ENCODE assay signal across 14 mouse cellular contexts in genomic region chr10:95314019-95314418, GRCm38 (mm10). TPM values are rescaled to one million over a fixed set of nuclear protein-coding genes. Genes with fewer than 3 reads are reported as not detected.
DNase-seq lines count a peak whose midpoint lies in the region; ATAC-seq and TF ChIP-seq lines count a peak whose summit lies in the region.
"Had no signal": no experiment of that assay in that cellular context is flagged by ENCODE, and none has a peak within 500 bp of the region (broad histone marks: within the 10 kb centered on the region; RNA-seq: fewer than 3 reads in every experiment).

No protein-coding gene starts in this region.

- 20% methylated on average over 5 of the region's 5 CpGs for WGBS in heart, embryonic 10.5 days
- 8% methylated on average over 5 of the region's 5 CpGs for WGBS in limb, embryonic 14.5 days
- 79% methylated on average over 5 of the region's 5 CpGs for WGBS in forebrain, embryonic 14.5 days

- H3K4me3 ChIP-seq in heart, embryonic 10.5 days, result no peak overlapping the region
- H3K4me3 ChIP-seq in limb, embryonic 14.5 days (replicated peaks; ENCODE audit: low read length), result no peak overlapping the region
- H3K4me3 ChIP-seq in forebrain, embryonic 14.5 days (ENCODE audit: low read depth, low read length), result no peak overlapping the region
- H3K4me3 ChIP-seq: liver, embryonic 15.5 days; midbrain, embryonic 13.5 days had no signal

- DNase-seq in heart, embryonic 10.5 days (ENCODE audit: low spot score), result peak; percentile 70
- no peak for DNase-seq in heart, postnatal 14 days
- DNase-seq in thymus, postnatal 0 days (ENCODE audit: low spot score), result peak; percentile 63
- DNase-seq in thymus, adult 18-20 months, result no peak
- DNase-seq in limb, embryonic 14.5 days (ENCODE audit: low spot score), result peak; percentile 33
- DNase-seq in MN1 (ENCODE audit: low spot score), result no peak
- DNase-seq in forebrain, embryonic 14.5 days (ENCODE audit: low spot score), result no peak
- DNase-seq in yolk sac, embryonic 10.5 days (ENCODE audit: low spot score), result no peak
- DNase-seq: adrenal gland, postnatal 14 days; kidney, postnatal 36 days; layer of hippocampus, postnatal 36 days had no signal

- peaks cover 73% of the 10 kb centered on the region for H3K4me1 ChIP-seq in heart, embryonic 10.5 days
- H3K4me1 ChIP-seq in limb, embryonic 14.5 days (ENCODE audit: control insufficient read depth, insufficient read depth, low read length), result peaks cover 13% of the 10 kb centered on the region
- peaks cover 11% of the 10 kb centered on the region for H3K4me1 ChIP-seq in forebrain, embryonic 14.5 days (ENCODE audit: control insufficient read depth, insufficient read depth, low read length)

- 0 out of 2 replicates have a peak, but pooled peaks cover 5% of the 10 kb centered on the region for H3K27me3 ChIP-seq in heart, embryonic 10.5 days (ENCODE audit: insufficient read depth, poor library complexity, severe bottlenecking)
- H3K27me3 ChIP-seq in limb, embryonic 14.5 days (ENCODE audit: control insufficient read depth, insufficient read depth, low read length), result no peaks in the 10 kb centered on the region
- H3K27me3 ChIP-seq in forebrain, embryonic 14.5 days (replicated peaks; ENCODE audit: control insufficient read depth, insufficient read depth, low read length), result no peaks in the 10 kb centered on the region
- H3K27me3 ChIP-seq: liver, embryonic 15.5 days had no signal

- no peak for TF ChIP-seq POLR2A in limb, embryonic 14.5 days (IDR thresholded peaks at IDR 0.05; ENCODE audit: borderline replicate concordance, extremely low read depth, insufficient read depth, insufficient read length)

- no peak overlapping the region for H3K4me2 ChIP-seq in limb, embryonic 14.5 days (replicated peaks; ENCODE audit: low read depth, low read length, severe bottlenecking)
- H3K4me2 ChIP-seq in forebrain, embryonic 14.5 days (ENCODE audit: low read length), result no peak overlapping the region
- H3K4me2 ChIP-seq: liver, embryonic 15.5 days; midbrain, embryonic 13.5 days had no signal

- no peak overlapping the region for H3K9ac ChIP-seq in limb, embryonic 14.5 days (ENCODE audit: low read depth, low read length, severe bottlenecking)
- H3K9ac ChIP-seq in forebrain, embryonic 14.5 days (ENCODE audit: low read length), result no peak overlapping the region
- H3K9ac ChIP-seq: liver, embryonic 15.5 days; midbrain, embryonic 13.5 days had no signal

- peak overlapping the region; percentile 85 for H3K27ac ChIP-seq in heart, embryonic 10.5 days
- no peak overlapping the region for H3K27ac ChIP-seq in limb, embryonic 14.5 days (replicated peaks; ENCODE audit: low read depth, low read length)
- H3K27ac ChIP-seq in forebrain, embryonic 14.5 days (ENCODE audit: low read depth, low read length), result no peak overlapping the region
- H3K27ac ChIP-seq: liver, embryonic 15.5 days; midbrain, embryonic 13.5 days had no signal

- H3K36me3 ChIP-seq in heart, embryonic 10.5 days, result no peaks in the 10 kb centered on the region
- H3K36me3 ChIP-seq in limb, embryonic 14.5 days (ENCODE audit: control insufficient read depth, insufficient read depth, low read length), result no peaks in the 10 kb centered on the region
- H3K36me3 ChIP-seq in forebrain, embryonic 14.5 days (ENCODE audit: control insufficient read depth, insufficient read depth, low read length), result no peaks in the 10 kb centered on the region
- H3K36me3 ChIP-seq: liver, embryonic 15.5 days; midbrain, embryonic 13.5 days had no signal

- intact Hi-C loops in heart, postnatal 14 days (cut with DNase I), result loop anchor here (5.0 kb wide), 1 partner anchor 47 kb away; no protein-coding TSS in a partner anchor

- no peak for ATAC-seq in limb, embryonic 14.5 days (ENCODE audit: low FRiP score, low read depth)
- no peak for ATAC-seq in forebrain, embryonic 14.5 days
- ATAC-seq: hindbrain, embryonic 16.5 days; midbrain, embryonic 13.5 days had no signal

- H3K9me3 ChIP-seq in heart, embryonic 10.5 days, result no peaks in the 10 kb centered on the region
- H3K9me3 ChIP-seq in limb, embryonic 14.5 days (ENCODE audit: control insufficient read depth, low read length), result no peaks in the 10 kb centered on the region
- H3K9me3 ChIP-seq in forebrain, embryonic 14.5 days (replicated peaks; ENCODE audit: control insufficient read depth, low read length), result no peaks in the 10 kb centered on the region
- H3K9me3 ChIP-seq: liver, embryonic 15.5 days; midbrain, embryonic 13.5 days had no signal

RNA-seq across cellular contexts. Expression of gene Cradd, which starts 9.9 kb away (rescaled TPM):
- polyA plus RNA-seq in heart, embryonic 10.5 days (2016; fragmentation: Nextera tagmentation; extraction: Ambion mirVana), result 9.6 and 10.7 TPM in 2 replicates
- 10 to 100 TPM; 10.5 TPM for total RNA-seq in heart, postnatal 14 days (2021)
- 7.6 and 10.2 TPM in 2 replicates for polyA plus RNA-seq in thymus, postnatal 0 days (2015; fragmentation: Nextera tagmentation; extraction: Ambion mirVana)
- polyA plus RNA-seq in limb, embryonic 14.5 days (2012; rRNA removed), result 8.1 and 9.8 TPM in 2 replicates
- 10.4 and 11.7 TPM in 2 replicates for polyA plus RNA-seq in limb, embryonic 14.5 days (2014; fragmentation: Nextera tagmentation; extraction: Ambion mirVana)
- 11.7 and 13.4 TPM in 2 replicates for polyA plus RNA-seq in forebrain, embryonic 14.5 days (2014; fragmentation: Nextera tagmentation; extraction: Ambion mirVana)

Comparison
In these comparisons a context has a peak if more than half of its experiments do, and no peak if none do; other contexts are left out.
1. DNase-seq: peak in heart, embryonic 10.5 days (single experiment), thymus, postnatal 0 days (single experiment) and limb, embryonic 14.5 days (single experiment); none in heart, postnatal 14 days (0 of 2), thymus, adult 18-20 months (0 of 2), MN1 (single experiment), forebrain, embryonic 14.5 days (single experiment) and yolk sac, embryonic 10.5 days (single experiment).